Mouse (Mus musculus) midbrain, postnatal 0 days (tissue): ENCODE results near the gene Fam189b. TPM values are rescaled to one million over a fixed set of nuclear protein-coding genes. Genes with fewer than 3 reads are reported as not detected.

Experiments
- ATAC-seq: fragments of 200-750 bp; cut with Nextera tagmentation; 2 replicates; pipeline ENCODE4 v1.8.0; 2017; ENCODE audit warnings: moderate number of reproducible peaks, mild to moderate bottlenecking, moderate TSS enrichment, moderate library complexity; ENCODE audit not compliant: low FRiP score
- DNase-seq: peaks from one replicate; pipeline ENCODE4 v3.0.0-alpha.2; 2015; ENCODE audit warnings: low spot score
- H3K27ac ChIP-seq: fragments of 300-500 bp; sonication (generic); 2 replicates; pipeline ENCODE4 v1.5.1; 2014; ENCODE audit warnings: low read depth, mild to moderate bottlenecking, low read length, mixed read lengths
- H3K27me3 ChIP-seq: fragments of 300-500 bp; sonication (generic); 2 replicates; pipeline ENCODE4 v1.6.1; 2014; ENCODE audit warnings: low read length, control low read depth, mixed read lengths; ENCODE audit not compliant: insufficient read depth
- H3K36me3 ChIP-seq: fragments of 300-500 bp; sonication (generic); 2 replicates; pipeline ENCODE4 v1.6.1; 2014; ENCODE audit warnings: low read length, control low read depth, mixed read lengths; ENCODE audit not compliant: insufficient read depth
- H3K4me1 ChIP-seq: fragments of 300-500 bp; sonication (generic); 2 replicates; pipeline ENCODE4 v1.6.1; 2014; ENCODE audit warnings: mild to moderate bottlenecking, control low read depth, antibody characterized with exemption, low read length, mixed read lengths; ENCODE audit not compliant: insufficient read depth
- H3K4me2 ChIP-seq: fragments of 300-500 bp; sonication (generic); 2 replicates; pipeline ENCODE4 v1.6.1; 2014; ENCODE audit warnings: low read depth, mild to moderate bottlenecking, low read length, mixed read lengths; ENCODE audit not compliant: poor library complexity, severe bottlenecking
- H3K4me3 ChIP-seq: fragments of 300-500 bp; sonication (generic); 2 replicates; pipeline ENCODE4 v1.5.1; 2014; ENCODE audit warnings: low read depth, mild to moderate bottlenecking, low read length, moderate library complexity
- H3K9ac ChIP-seq: fragments of 300-500 bp; sonication (generic); replicated peaks from 2 replicates; pipeline ENCODE4 v1.6.1; 2014; ENCODE audit warnings: mild to moderate bottlenecking, low read length, moderate library complexity, mixed read lengths; ENCODE audit not compliant: poor library complexity, severe bottlenecking
- H3K9me3 ChIP-seq: fragments of 300-500 bp; sonication (generic); 2 replicates; pipeline ENCODE4 v1.6.1; 2016; ENCODE audit warnings: low read length, control low read depth
- CTCF ChIP-seq: IDR thresholded peaks from 2 replicates; pipeline ENCODE4 v1.5.1; 2016; ENCODE audit warnings: antibody characterized with exemption, mild to moderate bottlenecking
- WGBS: fragments of 180-500 bp; shearing (Covaris S2); extraction: QIAGEN DNeasy Blood & Tissue Kit; methylation state at CpG from one replicate; pipeline ENCODE4 v1.1.7; 2014; 5-methylcytosine and 5-hydroxymethylcytosine counted together
- polyA plus RNA-seq: library from polyadenylated mRNA; unstranded; fragments of >200 nt; fragmentation: Nextera tagmentation; extraction: Ambion mirVana; gene quantifications from 2 replicates; pipeline ENCODE4 v1.2.1, GENCODE M21; 2015
- total RNA-seq: library from RNA; depleted of rRNA; stranded (reverse); fragments of >200 nt; gene quantifications from 2 replicates; pipeline ENCODE4 v1.2.3, GENCODE M21; 2014

Gene Fam189b
- total and polyA plus RNA-seq, 2 experiments from 2014 or later, result 22.2 to 32.5 TPM

DNA sequence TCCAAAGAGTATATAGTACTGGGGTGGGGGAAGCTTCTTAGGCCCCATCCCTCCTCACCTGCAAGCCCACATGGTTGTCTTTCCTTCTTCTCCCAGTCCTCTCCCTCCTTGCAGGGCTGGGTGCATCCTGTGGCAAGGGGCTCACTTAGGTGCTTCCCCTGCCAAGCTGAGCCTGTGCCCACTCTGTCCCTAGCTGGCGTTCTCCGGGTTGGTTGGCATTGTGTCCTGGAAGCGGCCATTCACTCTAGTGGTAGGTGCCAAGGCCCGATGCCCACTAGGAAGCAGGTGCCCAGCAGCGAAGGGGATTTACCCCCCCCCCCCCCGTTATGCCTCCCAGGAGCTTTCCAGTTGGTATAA lies 994 bp downstream of the Fam189b start:
- 57% methylated on average over 5 of the region's 6 CpGs for WGBS
- peak overlapping the region; percentile 65 for H3K4me3 ChIP-seq
- peaks cover 10% of the 10 kb centered on the region; the same call in 1 of the 2 replicates for H3K4me1 ChIP-seq
- DNase-seq, result no peak
- no peak for TF ChIP-seq CTCF
- H3K36me3 ChIP-seq, result peaks cover 42% of the 10 kb centered on the region
- no peaks in the 10 kb centered on the region for H3K27me3 ChIP-seq
- H3K27ac ChIP-seq, result peak overlapping the region; percentile 94
- no peaks in the 10 kb centered on the region for H3K9me3 ChIP-seq
- H3K9ac ChIP-seq, result peak overlapping the region; percentile 90
- peak overlapping the region; percentile 88 for H3K4me2 ChIP-seq
- no peak for ATAC-seq

- 41% methylated on average over 23 of the region's 23 CpGs for WGBS
- no peak for TF ChIP-seq CTCF
- DNase-seq (no peak), ATAC-seq (no peak)
- Histone ChIP-seq H3K4me1 (peaks cover 8% of the 10 kb centered on the region; the same call in 1 of the 2 replicates), H3K27ac (no peak overlapping the region), H3K4me2 (no peak overlapping the region), H3K9me3 (no peaks in the 10 kb centered on the region), H3K27me3 (no peaks in the 10 kb centered on the region), H3K4me3 (no peak overlapping the region), H3K36me3 (peaks cover 20% of the 10 kb centered on the region), H3K9ac (no peak overlapping the region)
Observed at GRCm38 (mm10) chr3:89187197-89187596, 4.3 kb downstream of the Fam189b start.

- 57% methylated on average over 17 of the region's 18 CpGs for WGBS
- no peak for ATAC-seq
Observed at GRCm38 (mm10) chr3:89187690-89188477, 4.9 kb downstream of the Fam189b start.

DNA sequence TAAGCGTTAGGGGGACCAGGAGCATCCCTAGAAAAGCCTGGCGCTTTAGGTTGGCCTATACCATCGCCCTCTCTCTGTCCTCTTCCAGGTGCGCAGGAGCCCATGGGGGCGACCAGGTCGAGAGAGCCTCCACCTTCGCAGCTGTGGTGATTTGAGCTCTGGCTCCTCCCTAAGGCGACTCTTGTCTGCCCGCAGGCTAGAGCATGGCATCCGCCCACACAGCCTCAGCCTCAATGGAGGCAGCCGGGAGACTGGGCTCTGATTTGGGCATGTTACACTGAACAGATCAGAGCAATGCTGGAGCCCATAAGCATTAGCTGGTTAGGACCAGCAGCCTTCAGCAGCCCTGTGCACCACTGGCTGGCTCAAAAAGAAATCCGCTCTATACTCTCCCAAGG lies 5.5 kb downstream of the Fam189b start:
- Histone ChIP-seq H3K9me3 (no peaks in the 10 kb centered on the region), H3K4me3 (no peak overlapping the region), H3K4me1 (peaks cover 8% of the 10 kb centered on the region; the same call in 1 of the 2 replicates), H3K27ac (no peak overlapping the region), H3K27me3 (no peaks in the 10 kb centered on the region), H3K36me3 (peaks cover 18% of the 10 kb centered on the region; the same call in 1 of the 2 replicates), H3K9ac (no peak overlapping the region), H3K4me2 (no peak overlapping the region)
- WGBS, result 72% methylated on average over 12 of the region's 12 CpGs
- DNase-seq (no peak), ATAC-seq (no peak)
- TF ChIP-seq CTCF, result no peak

More at GRCm38 (mm10) chr3:89187690-89188477, 4.9 kb downstream of the Fam189b start:
- Histone ChIP-seq H3K9ac (no peak overlapping the region), H3K4me2 (no peak overlapping the region), H3K27me3 (no peaks in the 10 kb centered on the region), H3K27ac (no peak overlapping the region), H3K36me3 (peaks cover 18% of the 10 kb centered on the region; the same call in 1 of the 2 replicates), H3K4me3 (no peak overlapping the region), H3K4me1 (peaks cover 8% of the 10 kb centered on the region; the same call in 1 of the 2 replicates), H3K9me3 (no peaks in the 10 kb centered on the region)
- DNase-seq, result no peak
- TF ChIP-seq CTCF, result no peak

GRCm38 (mm10) chr3:89190436-89190835 lies 7.5 kb downstream of the Fam189b start:
- Histone ChIP-seq H3K27ac (no peak overlapping the region), H3K9ac (no peak overlapping the region), H3K4me2 (no peak overlapping the region), H3K36me3 (peaks cover 18% of the 10 kb centered on the region; the same call in 1 of the 2 replicates), H3K9me3 (no peaks in the 10 kb centered on the region), H3K4me1 (no peaks in the 10 kb centered on the region), H3K4me3 (no peak overlapping the region), H3K27me3 (no peaks in the 10 kb centered on the region)
- TF ChIP-seq CTCF, result no peak
- DNase-seq (no peak), ATAC-seq (no peak)
- WGBS, result 86% methylated on average over 8 of the region's 8 CpGs

DNA sequence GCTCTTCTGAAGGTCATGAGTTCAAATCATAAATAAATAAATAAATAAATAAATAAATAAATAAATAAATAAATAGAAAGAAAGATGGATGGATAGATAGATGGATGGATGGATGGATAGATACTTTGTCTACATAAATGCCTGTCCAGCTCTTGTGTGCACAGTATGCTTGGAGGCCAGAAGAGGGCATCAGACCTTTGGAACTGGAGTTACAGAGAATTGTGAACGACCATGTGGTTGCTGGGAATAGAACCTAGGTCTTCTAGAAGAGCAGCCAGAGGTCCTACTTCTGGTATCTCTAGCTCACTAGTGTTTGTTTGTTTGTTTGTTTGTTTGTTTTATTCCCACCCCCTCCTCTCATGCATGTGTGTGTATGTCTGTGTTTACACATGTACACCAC lies 10.4 kb downstream of the Fam189b start:
- H3K36me3 ChIP-seq, result peaks cover 7% of the 10 kb centered on the region; the same call in 1 of the 2 replicates
- ATAC-seq (no peak), DNase-seq (no peak)
- H3K4me1 ChIP-seq, result no peaks in the 10 kb centered on the region
- H3K27me3 ChIP-seq, result no peaks in the 10 kb centered on the region
- 78% methylated on average over 1 of the region's 1 CpGs for WGBS
- H3K4me2 ChIP-seq, result no peak overlapping the region
- H3K9me3 ChIP-seq, result no peaks in the 10 kb centered on the region
- H3K9ac ChIP-seq, result no peak overlapping the region
- H3K4me3 ChIP-seq, result no peak overlapping the region
- TF ChIP-seq CTCF, result peak; percentile 39
- H3K27ac ChIP-seq, result no peak overlapping the region
